Mouse (Mus musculus) olfactory bulb, adult 2 months (tissue): ENCODE data around the gene Gsta4.

Source experiments
- CTCF ChIP-seq: fragments of 200-500 bp; IDR thresholded peaks from 2 replicates; pipeline ENCODE4 v1.5.1; 2012; ENCODE audit warnings: low read depth, mild to moderate bottlenecking, low read length, moderate library complexity; ENCODE audit not compliant: insufficient read depth
- POLR2A ChIP-seq: fragments of 200-500 bp; IDR thresholded peaks from 2 replicates; pipeline ENCODE4 v1.6.1; 2012; ENCODE audit warnings: mild to moderate bottlenecking, low read depth, low read length, moderate library complexity; ENCODE audit not compliant: insufficient read depth

DNA sequence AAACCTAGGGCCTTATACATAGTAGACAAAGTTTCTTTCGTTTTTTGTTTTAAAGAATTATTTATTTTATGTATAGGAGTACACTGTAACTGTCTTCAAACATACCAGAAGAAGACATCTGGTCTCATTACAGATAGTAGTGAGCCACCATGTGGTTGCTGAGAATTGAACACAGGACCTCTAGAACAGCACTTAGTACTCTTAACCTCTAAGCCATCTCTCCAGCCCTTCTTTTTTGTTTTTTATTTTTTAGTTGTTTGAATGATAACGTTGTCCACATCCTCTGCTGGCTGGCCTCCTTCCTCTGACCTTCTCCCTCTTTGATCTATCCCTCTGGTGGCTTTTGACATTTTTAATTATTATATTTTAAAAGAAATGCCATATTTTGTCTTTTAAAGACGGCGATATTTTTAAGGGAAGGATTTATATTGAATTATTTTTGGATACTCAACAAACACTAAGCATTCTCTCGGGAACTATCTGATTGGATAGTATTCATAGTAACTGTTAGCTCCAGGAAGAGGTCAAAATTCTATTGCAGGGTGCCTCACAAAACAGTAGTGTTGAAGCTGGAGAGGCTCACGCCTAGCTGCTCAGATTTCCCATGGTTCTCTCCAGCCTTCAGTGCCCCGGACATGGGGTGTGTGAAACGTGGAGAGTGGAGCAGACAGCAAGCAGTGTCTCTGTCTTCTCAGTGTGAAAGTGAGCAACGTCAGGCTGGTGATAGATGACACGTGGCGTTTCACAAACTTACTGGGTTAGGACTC, 28.2 kb upstream of the Gsta4 start:
- TF ChIP-seq CTCF = no peak
- TF ChIP-seq POLR2A = no peak
